Mouse (Mus musculus): ENCODE measurements at regions not wholly inside any gene's neighbourhood (a gene's known extent, or its start where the extent isn't known, plus 50 kb on each side); places are given as distances from the start of the nearest gene placed in this dataset.
"Not testable (repeated sequence)": the region's sequence is repeated elsewhere in the genome, so short reads cannot be mapped to it uniquely, and the experiment has no call there.

DNA sequence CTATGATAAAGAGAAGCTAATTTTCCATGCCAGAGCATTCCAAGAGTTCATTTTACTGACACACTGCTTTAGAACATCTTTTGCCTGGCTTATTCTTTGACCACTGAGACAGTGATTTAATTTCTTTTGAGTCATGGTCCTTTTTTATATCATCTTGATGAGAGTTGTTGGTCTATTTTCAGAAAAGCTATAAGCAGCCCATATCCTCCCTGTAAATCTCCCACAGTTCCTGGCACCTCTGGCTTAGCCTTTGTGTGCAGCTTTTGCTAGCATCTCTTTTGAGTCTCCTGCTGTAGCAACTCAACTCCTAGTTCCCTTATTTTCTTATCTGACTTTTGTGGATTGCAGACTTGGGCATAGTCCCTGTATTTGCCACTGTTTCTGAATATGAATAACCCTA lies 207.5 kb upstream of the 4931417E11Rik start:
- DNase-seq, result no peak

- DNase-seq, result no peak
Observed at GRCm38 (mm10) chr6:73669401-73669800, 199.9 kb upstream of the 4931417E11Rik start.

- DNase-seq, result no peak
Observed at GRCm38 (mm10) chr6:73658988-73659387, 189.5 kb upstream of the 4931417E11Rik start.

- DNase-seq, result no peak
Observed at GRCm38 (mm10) chr6:73645378-73645777, 175.9 kb upstream of the 4931417E11Rik start.

DNA sequence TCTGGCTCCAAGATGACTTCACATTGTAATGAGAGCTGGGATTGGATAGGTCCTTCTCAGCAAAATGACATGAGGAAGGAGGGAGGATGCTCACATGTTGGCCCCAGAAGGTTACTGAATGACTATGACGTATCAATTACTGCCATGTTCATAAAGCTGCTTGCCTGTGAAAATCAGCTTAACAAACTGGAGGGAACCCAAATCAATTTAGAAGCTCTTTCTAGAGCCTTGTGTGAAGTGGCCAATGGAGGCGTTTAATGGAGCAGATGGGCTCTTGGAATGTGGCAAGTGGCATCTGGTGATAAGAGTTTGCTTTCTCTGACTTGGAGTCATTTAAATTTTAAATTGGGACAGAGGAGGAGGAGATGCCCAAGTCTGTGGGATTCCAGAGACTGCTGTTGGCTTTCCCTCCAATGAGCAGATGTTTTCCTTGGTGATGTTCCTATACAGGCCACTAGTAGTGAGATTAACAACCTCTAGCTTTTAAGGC lies 175.4 kb upstream of the 4931417E11Rik start:
- DNase-seq, result no peak

DNA sequence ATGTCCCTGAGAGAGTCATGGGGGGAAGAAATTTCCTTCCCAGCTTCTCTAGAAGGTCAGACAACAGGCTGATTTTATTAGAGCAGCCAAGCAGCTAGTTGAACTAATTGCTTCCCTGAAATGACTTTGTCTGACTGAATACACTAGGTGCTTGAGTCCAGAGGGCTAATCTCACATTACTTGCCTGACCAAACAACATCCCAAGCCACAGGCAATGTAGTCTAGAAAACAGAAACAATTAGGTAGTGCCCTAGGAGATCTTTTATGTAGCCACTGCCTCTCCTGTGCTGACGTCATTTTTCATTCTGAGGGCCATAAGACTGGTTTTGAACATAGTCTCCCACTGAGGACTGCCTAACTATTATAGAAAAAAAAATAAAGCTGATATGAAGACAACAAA lies 159.1 kb upstream of the 4931417E11Rik start:
- DNase-seq, result no peak

DNA sequence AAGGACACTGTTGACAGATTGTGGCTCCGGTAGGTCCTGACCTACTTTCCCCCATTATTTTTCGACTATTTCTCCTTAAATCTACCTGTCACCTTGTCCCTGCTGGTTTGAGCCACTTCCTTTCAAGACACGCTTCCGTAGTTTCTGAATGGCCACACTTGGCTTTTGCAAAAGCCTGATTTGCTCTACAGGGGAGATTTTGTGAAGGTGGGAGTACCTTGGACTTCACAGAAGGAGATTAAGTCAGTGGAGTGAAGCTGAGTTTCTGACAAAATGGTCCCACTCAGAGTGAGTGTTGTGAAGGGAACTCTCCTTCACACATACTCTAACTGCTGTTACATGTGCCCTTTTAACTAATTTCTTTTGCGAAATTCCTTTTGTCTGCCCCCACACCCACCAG lies 157.0 kb upstream of the 4931417E11Rik start:
- DNase-seq, result no peak

DNA sequence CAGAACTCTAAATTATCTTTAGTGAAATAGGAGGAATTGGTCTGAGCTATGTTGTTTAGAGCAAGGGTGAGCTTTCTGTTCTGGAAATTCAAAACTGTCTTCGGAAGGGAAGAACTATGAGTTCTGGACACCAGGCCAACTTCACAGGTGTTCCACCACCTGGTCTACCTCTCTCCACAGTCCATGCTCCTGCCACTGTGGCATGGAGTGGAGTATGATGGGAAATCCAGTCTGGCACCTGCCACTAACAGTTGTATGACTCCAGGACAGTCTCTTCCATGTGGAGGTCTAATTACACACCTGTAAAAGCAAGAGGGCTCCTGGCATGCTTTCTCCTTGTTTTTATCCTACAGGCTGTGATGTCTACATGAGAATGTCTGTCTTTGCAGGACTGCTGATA lies 154.7 kb upstream of the 4931417E11Rik start:
- DNase-seq, result peak; percentile 50 to 58

DNA sequence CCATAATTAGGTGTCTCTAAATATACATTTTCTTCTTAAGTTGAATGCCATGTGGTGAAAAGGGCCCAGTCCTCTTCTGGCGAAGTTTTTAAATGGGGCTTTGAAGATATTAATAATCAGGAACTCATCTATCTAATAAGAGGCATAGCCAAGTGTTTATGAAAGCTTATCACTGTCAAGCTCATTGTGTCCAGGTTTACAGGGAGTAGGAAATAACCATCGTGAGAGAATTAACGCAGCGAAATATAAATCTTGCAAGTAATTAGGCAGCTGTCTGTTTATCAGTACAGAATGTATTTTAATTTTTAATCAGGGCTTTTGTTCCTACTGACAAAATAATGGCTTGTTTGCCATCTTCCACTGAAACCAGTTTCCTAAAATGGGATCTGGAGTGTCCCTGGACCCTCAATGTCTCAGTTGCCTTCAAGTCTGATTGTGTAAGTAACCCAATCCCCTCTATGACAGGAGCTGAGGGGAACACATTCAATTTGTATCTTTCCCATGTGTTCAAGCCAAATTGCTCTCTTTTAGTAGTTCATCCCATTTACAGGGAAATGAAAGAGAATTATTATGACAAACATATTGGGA lies 152.5 kb upstream of the 4931417E11Rik start:
- no peak for DNase-seq

GRCm38 (mm10) chr6:73612266-73612665 lies 142.8 kb upstream of the 4931417E11Rik start:
- DNase-seq, result no peak

DNA sequence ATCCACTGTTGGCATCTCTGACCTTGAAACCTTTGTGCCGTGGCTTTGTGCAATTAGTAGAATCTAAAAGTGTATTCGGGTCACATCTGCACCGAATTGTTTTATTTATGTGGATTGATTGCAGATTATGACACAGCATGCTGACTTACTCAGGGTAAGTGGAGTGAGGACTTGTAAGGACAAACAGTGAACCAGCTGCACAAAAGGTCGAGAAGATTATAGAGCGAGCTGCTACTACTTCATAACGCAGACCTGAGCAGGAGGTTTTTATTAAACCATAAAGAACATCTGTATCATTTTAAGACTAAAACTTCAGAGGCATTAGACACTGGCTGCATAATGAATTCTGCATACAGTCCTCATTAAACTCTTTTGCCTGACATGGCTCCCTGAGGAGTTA lies 142.4 kb upstream of the 4931417E11Rik start:
- no peak for DNase-seq

DNA sequence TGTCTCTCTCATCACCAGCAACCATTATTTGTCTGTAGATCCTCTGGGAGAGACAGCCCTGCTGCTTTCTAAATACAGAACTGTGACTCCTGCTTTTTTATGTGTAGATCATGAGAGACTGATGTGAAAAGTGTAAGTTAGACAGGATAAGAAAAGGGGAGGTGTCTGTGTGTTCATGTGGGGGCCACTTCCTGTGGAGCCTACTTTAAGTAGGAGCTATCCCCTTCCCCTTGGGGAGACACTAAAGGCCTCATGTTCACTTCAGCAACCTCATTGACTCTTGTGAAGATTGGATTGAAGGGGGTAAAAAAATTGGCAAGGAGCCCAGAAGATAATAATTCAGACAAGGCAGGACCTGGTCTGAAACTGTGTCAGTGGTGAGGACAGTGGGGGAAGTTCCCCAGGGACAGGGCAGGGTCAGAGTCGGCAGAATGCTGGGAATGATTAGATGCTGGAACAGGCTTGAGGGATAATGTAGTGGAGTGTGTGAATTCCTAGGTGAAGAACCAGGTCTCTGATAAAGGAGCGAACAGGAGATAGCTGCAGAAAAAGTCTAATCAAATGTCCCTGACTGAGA lies 140.7 kb upstream of the 4931417E11Rik start:
- no peak for DNase-seq

DNA sequence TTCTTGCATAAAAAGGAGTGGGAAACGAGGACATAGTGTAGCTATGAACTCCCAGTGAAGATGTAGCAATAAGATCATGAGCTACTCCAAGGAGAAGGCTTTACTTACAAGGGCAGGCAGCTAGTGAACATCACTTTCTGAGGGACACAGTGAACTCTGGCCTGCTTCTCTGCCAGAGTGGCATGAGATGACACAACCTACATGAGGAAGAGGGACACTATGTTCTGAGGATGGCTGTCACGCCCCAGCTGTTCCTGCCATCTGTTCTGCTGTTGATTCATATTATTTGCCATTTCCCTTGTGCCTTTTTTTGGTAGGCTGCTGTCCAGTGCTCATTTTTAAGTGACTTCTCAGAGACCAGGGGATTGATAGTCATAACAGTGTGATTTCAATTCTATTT lies 118.2 kb upstream of the 4931417E11Rik start:
- DNase-seq, result peak in 1 of 2 experiments; percentile 8

DNA sequence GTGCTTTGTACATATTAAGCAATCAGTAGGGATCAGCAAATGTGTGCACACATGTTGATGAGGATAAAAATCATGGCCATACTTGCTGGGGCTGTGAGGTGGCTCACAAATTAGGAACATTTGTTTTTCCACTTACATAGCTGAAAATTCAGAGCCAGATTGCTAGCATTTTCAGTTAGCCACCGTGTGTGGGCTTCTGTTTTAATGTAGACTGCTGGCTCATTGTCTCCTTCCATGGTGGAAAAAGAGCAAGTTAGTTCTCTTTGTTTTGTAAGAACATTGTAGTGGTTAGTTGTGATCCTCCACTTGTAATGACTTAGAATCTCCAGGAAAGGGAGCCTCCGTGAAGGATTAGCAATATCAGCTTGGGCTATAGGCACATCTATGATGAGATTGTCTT lies 107.2 kb upstream of the 4931417E11Rik start:
- DNase-seq, result no peak

- no peak for DNase-seq
Observed at GRCm38 (mm10) chr6:73560000-73560399, 90.5 kb upstream of the 4931417E11Rik start.

GRCm38 (mm10) chr6:73530559-73530958 lies 61.1 kb upstream of the 4931417E11Rik start:
- no peak for DNase-seq

DNA sequence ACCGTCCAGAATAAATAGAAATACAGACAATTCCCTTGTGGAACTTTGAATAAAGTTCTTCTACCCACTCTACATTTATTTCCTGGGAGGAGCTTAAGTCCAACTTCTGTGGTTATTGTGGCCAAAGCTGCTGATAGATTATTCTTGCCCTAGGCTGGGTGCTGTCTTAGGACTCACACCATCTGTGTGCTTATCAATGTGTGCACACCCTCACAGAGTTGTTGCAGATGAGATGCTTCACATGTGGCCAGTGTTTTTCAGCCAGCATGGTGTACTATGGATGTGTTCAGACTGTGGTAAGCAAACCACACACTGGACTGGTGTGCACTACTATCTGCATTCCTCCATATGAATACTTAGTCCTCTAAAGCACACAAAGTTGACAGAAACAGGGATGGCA lies 60.6 kb upstream of the 4931417E11Rik start:
- DNase-seq, result no peak

DNA sequence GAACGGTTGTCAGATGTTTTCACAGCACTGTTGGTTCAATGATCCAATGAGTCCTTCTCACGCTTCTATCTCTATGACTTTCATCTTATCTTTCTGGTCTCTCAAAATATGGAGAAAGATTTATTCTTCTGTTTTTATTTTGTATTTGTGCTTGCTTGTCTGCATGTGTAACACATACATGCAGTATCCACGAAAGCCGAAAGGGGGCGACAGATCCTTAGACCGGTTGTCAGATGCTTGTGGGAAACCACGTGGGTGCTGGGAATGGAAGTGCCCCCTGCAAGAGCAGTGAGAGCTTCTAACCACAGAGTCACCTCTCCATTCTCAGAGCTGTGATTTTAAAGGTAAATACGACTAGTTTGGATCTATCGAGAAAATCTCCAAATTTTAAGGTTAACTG lies 54.2 kb upstream of the 4931417E11Rik start:
- DNase-seq, result peak in 1 of 2 experiments; percentile 5

- DNase-seq, result not testable (repeated sequence)
Observed at GRCm38 (mm10) chr6:73519894-73520293, 50.4 kb upstream of the 4931417E11Rik start.

Data from cerebellum, postnatal 36 days (tissue).